Mouse (Mus musculus): Measurements from ENCODE around the gene Ormdl2.
A peak's percentile ranks its signal among the peaks of the same experiment; 100 is the strongest.

The Ormdl2 gene

DNA sequence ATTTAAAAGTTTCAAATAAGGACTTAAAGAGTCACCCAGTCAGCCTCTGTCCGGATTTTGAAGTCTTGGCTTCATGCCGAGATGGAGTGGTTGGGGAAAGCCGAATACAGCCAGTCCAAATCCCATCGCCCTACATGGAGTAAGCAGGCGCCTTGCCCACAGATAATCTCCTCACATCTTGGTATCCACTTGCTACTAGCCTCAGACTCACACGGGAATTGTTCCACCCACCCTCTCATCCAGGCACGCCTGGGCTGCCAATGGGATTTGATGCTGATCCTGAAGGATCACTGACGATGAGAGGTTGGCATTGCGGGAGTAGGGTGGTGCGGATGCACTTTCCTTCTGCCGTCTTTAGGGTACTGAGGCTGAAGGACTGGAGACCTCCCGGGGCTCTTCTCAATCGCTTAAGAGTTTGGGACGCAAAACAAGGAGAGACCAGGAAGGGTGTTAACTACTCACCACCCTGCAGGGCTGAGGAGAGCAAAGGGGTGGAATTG lies 17.6 kb downstream of the Ormdl2 start, which contains the start of gene Dnajc14:
Dnajc14 (plus strand) TSS at position 292 of the 500 bp plus-strand sequence.
- DNase-seq (ENCODE audit: low read depth, low spot score): no peak

DNA sequence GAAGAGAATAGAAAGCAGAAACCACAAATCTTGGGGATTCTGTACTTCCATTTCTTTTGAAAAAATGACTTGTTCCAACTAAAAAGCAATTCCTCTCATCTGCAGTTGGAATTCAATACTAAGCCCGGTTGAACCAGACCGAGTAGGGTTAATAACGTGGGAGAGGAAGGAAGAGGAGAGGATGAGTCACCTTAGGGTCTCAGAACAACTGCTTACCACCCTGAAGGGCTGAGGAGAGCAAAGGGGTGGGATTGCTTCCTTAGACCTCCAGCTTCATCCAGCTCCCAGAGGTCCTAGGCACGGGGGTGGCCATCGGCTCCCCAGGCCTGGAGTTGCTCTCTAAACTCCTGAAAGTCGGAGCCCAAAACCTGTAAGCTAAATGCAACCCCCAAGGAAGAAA lies 18.1 kb downstream of the Ormdl2 start:
- no peak for DNase-seq (ENCODE audit: low read depth, low spot score)

DNA sequence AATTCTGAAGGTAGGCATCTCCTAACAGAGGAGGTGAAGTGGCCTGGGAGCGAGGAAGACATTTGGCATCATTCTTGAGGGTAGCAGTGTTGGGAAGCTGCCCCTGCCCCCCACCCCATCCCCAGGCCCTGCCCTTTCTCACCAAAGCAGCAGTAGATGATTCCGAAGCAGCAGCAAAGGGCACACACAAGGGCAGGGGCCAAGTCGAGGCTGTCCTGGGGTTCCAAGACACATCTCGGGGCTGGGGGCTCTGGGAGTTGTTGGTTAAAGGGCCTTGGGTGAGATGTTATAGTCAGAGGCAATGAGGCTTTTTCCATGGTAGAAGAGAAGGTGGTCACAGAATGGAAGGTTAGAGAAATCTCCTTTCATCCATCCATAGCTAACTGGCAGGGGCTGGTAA lies 18.5 kb downstream of the Ormdl2 start:
- no peak for DNase-seq (ENCODE audit: low read depth, low spot score)

DNA sequence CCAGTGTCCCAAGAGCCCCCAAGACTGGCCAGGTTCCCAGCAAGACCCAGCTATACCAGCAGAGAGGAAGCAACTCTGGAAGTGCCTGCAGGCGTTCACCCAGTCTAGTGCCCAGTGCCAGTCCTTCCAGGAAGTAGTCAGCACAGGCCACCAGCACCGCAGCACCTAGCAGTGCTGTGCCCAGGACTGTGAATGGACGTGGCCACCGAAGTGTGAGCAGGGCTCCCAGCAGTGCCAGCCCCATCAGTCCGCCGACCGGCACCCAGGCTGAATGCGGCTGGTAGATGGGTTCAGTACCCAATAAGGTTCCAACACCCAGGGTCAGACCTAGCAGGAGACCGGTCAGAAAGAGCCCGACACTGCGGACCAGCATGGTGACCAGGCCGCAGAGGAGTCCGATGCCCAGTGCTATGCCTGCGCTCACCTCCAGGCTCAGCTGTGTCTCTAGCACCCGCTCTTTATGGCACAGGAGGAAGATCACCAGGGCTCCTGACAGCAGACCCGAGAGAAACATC lies 19.4 kb downstream of the Ormdl2 start:
- no peak for DNase-seq (ENCODE audit: low read depth, low spot score)

DNA sequence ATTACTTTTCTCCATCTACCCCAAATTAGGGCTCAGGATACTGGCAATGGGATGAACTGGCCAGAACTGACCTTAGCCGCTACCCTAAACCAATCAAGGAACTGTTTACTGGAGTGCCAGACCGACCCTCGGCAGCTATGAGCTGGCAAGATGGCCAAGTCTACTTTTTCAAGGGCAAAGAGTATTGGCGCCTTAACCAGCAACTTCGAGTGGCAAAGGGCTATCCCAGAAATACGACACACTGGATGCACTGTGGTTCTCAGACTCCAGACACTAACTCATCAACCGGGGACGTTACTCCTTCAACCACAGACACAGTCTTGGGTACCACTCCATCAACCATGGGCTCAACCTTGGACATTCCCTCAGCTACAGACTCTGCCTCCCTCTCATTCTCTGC lies 22.8 kb downstream of the Ormdl2 start:
- DNase-seq (ENCODE audit: low read depth, low spot score): no peak

- no peak for DNase-seq (ENCODE audit: low read depth, low spot score)
Measured at GRCm38 (mm10) chr10:128795581-128795980, 25.9 kb downstream of the Ormdl2 start.

DNA sequence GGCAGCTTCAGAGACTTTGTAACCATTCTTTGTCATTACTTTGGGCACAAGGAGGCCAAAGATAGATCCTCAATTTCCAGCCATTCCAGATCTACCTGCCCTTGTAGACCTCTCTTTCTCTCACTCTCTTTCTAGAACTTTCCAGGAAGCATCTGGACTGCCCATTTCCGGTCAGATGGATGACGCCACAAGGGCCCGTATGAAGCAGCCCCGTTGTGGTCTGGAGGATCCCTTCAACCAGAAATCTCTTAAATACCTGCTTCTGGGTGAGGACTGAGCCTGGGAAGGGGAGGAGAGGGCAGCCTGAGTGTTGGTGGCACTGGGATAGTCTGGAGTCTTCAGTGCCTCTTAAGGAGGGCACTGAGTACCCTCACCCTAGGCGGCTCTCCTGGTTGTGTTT lies 27.1 kb downstream of the Ormdl2 start:
- no peak for DNase-seq (ENCODE audit: low read depth, low spot score)

- no peak for DNase-seq (ENCODE audit: low read depth, low spot score)
Measured at GRCm38 (mm10) chr10:128793258-128793657, 28.2 kb downstream of the Ormdl2 start.

- DNase-seq (ENCODE audit: low read depth, low spot score): no peak
Measured at GRCm38 (mm10) chr10:128792041-128792440, 29.4 kb downstream of the Ormdl2 start.

DNA sequence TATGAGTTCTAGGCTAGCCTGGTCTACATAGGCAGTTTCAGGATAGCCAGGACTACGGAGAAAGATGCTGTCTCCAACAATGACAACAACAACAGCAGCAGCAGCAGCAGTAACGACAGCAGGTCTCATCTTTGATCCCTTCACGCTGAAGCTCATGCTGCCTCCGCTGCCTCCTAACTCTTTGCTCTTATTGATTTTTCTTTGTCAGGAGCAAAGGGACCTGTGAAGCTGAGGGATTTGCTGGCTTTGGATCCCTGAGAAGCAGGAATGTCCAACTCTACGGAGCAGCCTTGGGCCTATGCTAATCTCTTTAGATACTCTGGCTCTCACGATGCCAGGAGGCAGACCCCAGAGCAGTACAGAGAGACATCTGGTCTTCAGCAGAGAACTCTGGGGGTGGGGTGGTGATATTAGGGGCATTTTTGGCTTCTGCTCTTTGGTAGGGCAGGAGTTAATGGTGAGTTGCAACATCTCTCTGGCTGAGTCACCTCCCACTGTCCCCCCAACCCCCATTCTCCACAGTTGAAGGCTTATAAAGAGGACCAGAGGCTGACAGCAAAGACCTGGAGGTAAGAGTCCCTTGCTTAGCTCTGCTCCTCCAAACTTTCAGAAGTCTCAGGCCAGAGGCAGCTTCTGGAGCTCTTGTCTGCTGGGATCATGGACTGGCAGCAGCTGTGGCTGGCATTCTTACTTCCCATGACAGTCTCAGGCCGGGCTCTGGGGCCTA lies 30.9 kb downstream of the Ormdl2 start, which contains the start of gene Mmp19:
Mmp19 (plus strand) TSS at position 513 of the 727 bp plus-strand sequence.
- DNase-seq (ENCODE audit: low read depth, low spot score): no peak

DNA sequence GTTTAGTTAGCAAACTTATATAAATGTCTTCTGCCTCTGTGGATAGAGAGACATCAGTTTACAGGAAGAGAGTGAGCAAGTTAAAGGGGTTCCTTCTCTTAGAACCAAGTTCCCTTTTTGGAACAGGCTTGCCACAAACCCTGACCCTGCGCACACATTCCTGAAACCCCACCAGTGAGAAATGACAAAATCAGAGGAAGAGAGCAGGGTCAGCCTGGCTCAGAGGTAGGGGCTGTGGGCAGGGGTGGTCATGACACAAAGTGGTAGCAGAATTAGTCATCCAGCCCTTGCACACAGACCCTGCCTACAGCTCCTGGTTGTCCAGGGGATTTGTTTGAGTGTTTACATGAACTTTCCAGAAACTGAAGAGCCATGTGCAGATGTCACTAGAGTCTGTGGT lies 41.2 kb downstream of the Ormdl2 start:
- DNase-seq (ENCODE audit: low read depth, low spot score): no peak

GRCm38 (mm10) chr10:128779011-128779795 lies 42.2 kb downstream of the Ormdl2 start:
- peak; percentile 29 for DNase-seq (ENCODE audit: low read depth, low spot score)

- no peak for DNase-seq (ENCODE audit: low read depth, low spot score)
Measured at GRCm38 (mm10) chr10:128778441-128778840, 43.0 kb downstream of the Ormdl2 start.

- peak; percentile 48 for DNase-seq (ENCODE audit: low read depth, low spot score)
Measured at GRCm38 (mm10) chr10:128773685-128774084, 47.8 kb downstream of the Ormdl2 start.

GRCm38 (mm10) chr10:128772895-128773294 lies 48.5 kb downstream of the Ormdl2 start:
- peak; percentile 39 for DNase-seq (ENCODE audit: low read depth, low spot score)
